Mouse (Mus musculus): ENCODE measurements around the gene Kntc1. TPM values are rescaled to one million over a fixed set of nuclear protein-coding genes. Genes with fewer than 3 reads are reported as not detected.
"Not testable (repeated sequence)": the region's sequence is repeated elsewhere in the genome, so short reads cannot be mapped to it uniquely, and the experiment has no call there.

Kntc1 gene
- polyA plus RNA-seq, 1 experiment: 109 TPM

DNA sequence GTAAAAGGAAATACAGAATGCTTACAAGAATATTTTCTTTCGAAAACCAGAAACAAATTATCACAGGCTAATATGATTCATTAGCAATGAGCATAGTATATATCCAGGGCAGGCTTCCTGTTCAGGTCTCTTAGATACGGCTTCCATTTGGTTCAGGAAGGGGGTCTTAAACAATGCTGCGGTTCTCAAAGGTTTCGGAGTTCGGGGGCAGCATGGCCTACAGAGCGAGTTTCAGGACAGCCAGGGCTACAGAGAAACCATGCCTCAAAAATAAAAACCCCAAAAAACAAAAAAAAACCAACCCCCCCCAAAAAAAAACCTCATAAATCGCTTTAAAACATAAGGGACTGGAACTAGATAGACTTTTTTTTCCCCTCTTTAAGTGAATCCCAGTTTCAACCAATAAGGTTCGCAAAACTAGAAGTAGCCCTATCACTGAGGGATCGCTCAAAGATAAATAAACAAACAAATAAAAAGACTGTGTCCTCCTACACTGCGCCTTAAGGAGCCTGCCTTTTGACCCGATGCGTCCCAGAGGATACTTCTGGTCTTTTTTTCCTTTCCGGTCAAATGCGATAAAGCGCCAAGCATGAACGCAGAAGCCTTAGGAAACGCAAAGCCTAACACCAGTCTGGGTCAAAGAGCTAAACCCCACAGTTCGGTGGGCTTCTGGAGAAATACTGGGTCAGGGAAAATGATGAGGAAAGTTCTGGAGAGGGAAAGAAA is 1.0 kb upstream of the Kntc1 start:
- Histone ChIP-seq H3K9ac (ENCODE audit: low read depth, poor library complexity, severe bottlenecking) (peak overlapping the region; percentile 99), H3K36me3 (ENCODE audit: control insufficient read depth, insufficient read depth, low read length, poor library complexity, severe bottlenecking) (peaks cover 35% of the 10 kb centered on the region), H3K4me1 (ENCODE audit: control insufficient read depth, insufficient read depth, low read length) (peaks cover 3% of the 10 kb centered on the region), H3K4me3 (ENCODE audit: low read depth, low read length) (peak overlapping the region; percentile 100), H3K9me3 (replicated peaks; ENCODE audit: control insufficient read depth, insufficient read depth, low read length, poor library complexity, severe bottlenecking) (no peaks in the 10 kb centered on the region), H3K27me3 (ENCODE audit: control insufficient read depth, insufficient read depth, low read length, poor library complexity, severe bottlenecking) (no peaks in the 10 kb centered on the region), H3K27ac (ENCODE audit: insufficient read depth, low read length) (peak overlapping the region; percentile 75)
- TF ChIP-seq POLR2A (IDR thresholded peaks at IDR 0.05; ENCODE audit: insufficient read depth, low read length) (no peak), EP300 (IDR thresholded peaks at IDR 0.05; ENCODE audit: insufficient read depth, low read depth, low read length) (no peak), CTCF (IDR thresholded peaks at IDR 0.05; ENCODE audit: low read depth, low read length) (no peak)

GRCm38 (mm10) chr5:123765506-123765905 is 16.0 kb downstream of the Kntc1 start:
- Histone ChIP-seq H3K27ac (ENCODE audit: insufficient read depth, low read length) (no peak overlapping the region), H3K4me3 (ENCODE audit: low read depth, low read length) (no peak overlapping the region), H3K36me3 (ENCODE audit: control insufficient read depth, insufficient read depth, low read length, poor library complexity, severe bottlenecking) (peaks cover 52% of the 10 kb centered on the region), H3K27me3 (ENCODE audit: control insufficient read depth, insufficient read depth, low read length, poor library complexity, severe bottlenecking) (no peaks in the 10 kb centered on the region), H3K4me1 (ENCODE audit: control insufficient read depth, insufficient read depth, low read length) (no peaks in the 10 kb centered on the region), H3K9me3 (replicated peaks; ENCODE audit: control insufficient read depth, insufficient read depth, low read length, poor library complexity, severe bottlenecking) (no peaks in the 10 kb centered on the region), H3K9ac (ENCODE audit: low read depth, poor library complexity, severe bottlenecking) (no peak overlapping the region)
- no peak for TF ChIP-seq POLR2A (IDR thresholded peaks at IDR 0.05; ENCODE audit: insufficient read depth, low read length)
- no peak for TF ChIP-seq CTCF (IDR thresholded peaks at IDR 0.05; ENCODE audit: low read depth, low read length)
- no peak for TF ChIP-seq EP300 (IDR thresholded peaks at IDR 0.05; ENCODE audit: insufficient read depth, low read depth, low read length)

DNA sequence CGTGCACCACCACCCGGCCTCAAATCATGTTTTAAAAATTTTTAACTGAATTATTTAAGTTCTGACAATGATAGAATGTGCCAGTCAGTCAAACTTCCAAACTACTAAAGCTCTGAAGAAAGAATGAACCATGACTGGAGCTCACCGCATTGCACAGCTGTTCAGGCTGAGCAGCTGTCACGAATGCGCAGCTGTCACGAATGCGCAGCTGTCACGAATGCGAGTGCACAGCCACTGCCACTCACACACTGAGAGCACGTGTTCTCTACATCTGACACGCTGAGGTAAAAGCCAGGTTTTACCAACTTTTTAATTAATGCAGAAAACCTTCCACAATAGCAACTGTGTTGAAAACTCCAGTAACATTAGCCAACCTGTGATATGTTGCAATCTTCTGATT is 16.9 kb downstream of the Kntc1 start:
- H3K4me3 ChIP-seq (ENCODE audit: low read depth, low read length); H3K27ac ChIP-seq (ENCODE audit: insufficient read depth, low read length); H3K9me3 ChIP-seq (replicated peaks; ENCODE audit: control insufficient read depth, insufficient read depth, low read length, poor library complexity, severe bottlenecking); H3K4me1 ChIP-seq (ENCODE audit: control insufficient read depth, insufficient read depth, low read length); H3K9ac ChIP-seq (ENCODE audit: low read depth, poor library complexity, severe bottlenecking); H3K27me3 ChIP-seq (ENCODE audit: control insufficient read depth, insufficient read depth, low read length, poor library complexity, severe bottlenecking): not testable (repeated sequence)
- peaks cover 59% of the 10 kb centered on the region for H3K36me3 ChIP-seq (ENCODE audit: control insufficient read depth, insufficient read depth, low read length, poor library complexity, severe bottlenecking)

GRCm38 (mm10) chr5:123773441-123773840 is 23.9 kb downstream of the Kntc1 start:
- TF ChIP-seq EP300 (IDR thresholded peaks at IDR 0.05; ENCODE audit: insufficient read depth, low read depth, low read length): no peak
- TF ChIP-seq CTCF (IDR thresholded peaks at IDR 0.05; ENCODE audit: low read depth, low read length): no peak
- no peak for TF ChIP-seq POLR2A (IDR thresholded peaks at IDR 0.05; ENCODE audit: insufficient read depth, low read length)
- peaks cover 67% of the 10 kb centered on the region for H3K36me3 ChIP-seq (ENCODE audit: control insufficient read depth, insufficient read depth, low read length, poor library complexity, severe bottlenecking)

DNA sequence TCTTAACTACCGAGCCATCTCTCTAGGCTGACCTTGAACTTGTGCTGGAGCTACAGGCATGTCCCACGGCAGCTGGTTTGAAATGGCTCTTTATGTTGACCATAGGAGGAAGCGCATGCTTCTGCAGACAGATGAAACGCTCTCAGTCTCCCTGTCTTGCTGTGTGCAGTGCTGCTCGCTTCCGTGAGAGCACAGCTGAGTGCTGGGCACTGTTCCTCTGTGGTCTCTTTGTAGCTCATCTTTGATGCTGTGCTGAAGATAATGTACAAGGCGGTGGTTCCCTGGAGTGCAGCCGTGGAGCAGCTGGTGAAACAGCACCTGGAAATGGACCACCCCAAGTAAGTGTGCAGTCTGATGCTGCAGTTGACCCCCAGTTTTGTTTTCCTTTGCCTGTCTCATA is 31.2 kb downstream of the Kntc1 start:
- H3K4me1 ChIP-seq (ENCODE audit: control insufficient read depth, insufficient read depth, low read length): no peaks in the 10 kb centered on the region
- no peak overlapping the region for H3K27ac ChIP-seq (ENCODE audit: insufficient read depth, low read length)
- H3K36me3 ChIP-seq (ENCODE audit: control insufficient read depth, insufficient read depth, low read length, poor library complexity, severe bottlenecking): peaks cover 61% of the 10 kb centered on the region
- no peak for TF ChIP-seq CTCF (IDR thresholded peaks at IDR 0.05; ENCODE audit: low read depth, low read length)
- no peak for TF ChIP-seq EP300 (IDR thresholded peaks at IDR 0.05; ENCODE audit: insufficient read depth, low read depth, low read length)
- no peak for TF ChIP-seq POLR2A (IDR thresholded peaks at IDR 0.05; ENCODE audit: insufficient read depth, low read length)
- H3K9ac ChIP-seq (ENCODE audit: low read depth, poor library complexity, severe bottlenecking): no peak overlapping the region
- no peak overlapping the region for H3K4me3 ChIP-seq (ENCODE audit: low read depth, low read length)
- H3K9me3 ChIP-seq (replicated peaks; ENCODE audit: control insufficient read depth, insufficient read depth, low read length, poor library complexity, severe bottlenecking): no peaks in the 10 kb centered on the region
- no peaks in the 10 kb centered on the region for H3K27me3 ChIP-seq (ENCODE audit: control insufficient read depth, insufficient read depth, low read length, poor library complexity, severe bottlenecking)

More at GRCm38 (mm10) chr5:123773441-123773840, 23.9 kb downstream of the Kntc1 start:
- H3K4me1 ChIP-seq (ENCODE audit: control insufficient read depth, insufficient read depth, low read length): no peaks in the 10 kb centered on the region
- no peak overlapping the region for H3K4me3 ChIP-seq (ENCODE audit: low read depth, low read length)
- no peaks in the 10 kb centered on the region for H3K27me3 ChIP-seq (ENCODE audit: control insufficient read depth, insufficient read depth, low read length, poor library complexity, severe bottlenecking)
- H3K9me3 ChIP-seq (replicated peaks; ENCODE audit: control insufficient read depth, insufficient read depth, low read length, poor library complexity, severe bottlenecking): no peaks in the 10 kb centered on the region
- H3K27ac ChIP-seq (ENCODE audit: insufficient read depth, low read length): no peak overlapping the region
- no peak overlapping the region for H3K9ac ChIP-seq (ENCODE audit: low read depth, poor library complexity, severe bottlenecking)

- Histone ChIP-seq H3K4me3 (ENCODE audit: low read depth, low read length) (no peak overlapping the region), H3K36me3 (ENCODE audit: control insufficient read depth, insufficient read depth, low read length, poor library complexity, severe bottlenecking) (peaks cover 60% of the 10 kb centered on the region), H3K9me3 (replicated peaks; ENCODE audit: control insufficient read depth, insufficient read depth, low read length, poor library complexity, severe bottlenecking) (no peaks in the 10 kb centered on the region), H3K9ac (ENCODE audit: low read depth, poor library complexity, severe bottlenecking) (no peak overlapping the region), H3K27me3 (ENCODE audit: control insufficient read depth, insufficient read depth, low read length, poor library complexity, severe bottlenecking) (no peaks in the 10 kb centered on the region), H3K27ac (ENCODE audit: insufficient read depth, low read length) (no peak overlapping the region), H3K4me1 (ENCODE audit: control insufficient read depth, insufficient read depth, low read length) (no peaks in the 10 kb centered on the region)
- TF ChIP-seq POLR2A (IDR thresholded peaks at IDR 0.05; ENCODE audit: insufficient read depth, low read length) (no peak), EP300 (IDR thresholded peaks at IDR 0.05; ENCODE audit: insufficient read depth, low read depth, low read length) (no peak), CTCF (IDR thresholded peaks at IDR 0.05; ENCODE audit: low read depth, low read length) (no peak)
Observed at GRCm38 (mm10) chr5:123781864-123782263, 32.3 kb downstream of the Kntc1 start.

All from ES-Bruce4 (cell line).